Mouse (Mus musculus): ENCODE measurements around the gene Ntrk2. TPM values are rescaled to one million over a fixed set of nuclear protein-coding genes. Genes with fewer than 3 reads are reported as not detected.

Ntrk2 gene
- polyA plus RNA-seq, 1 experiment from 2014 or later = 1.3 TPM

GRCm38 (mm10) chr13:58934576-58935110 is 128.3 kb downstream of the Ntrk2 start:
- WGBS = 79% methylated on average over 3 of the region's 3 CpGs
- Histone ChIP-seq H3K4me2 (no peak overlapping the region), H3K4me1 (ENCODE audit: insufficient read depth) (no peaks in the 10 kb centered on the region), H3K9me3 (ENCODE audit: low read depth, low read length) (no peaks in the 10 kb centered on the region), H3K27me3 (ENCODE audit: insufficient read depth, low read length) (no peaks in the 10 kb centered on the region), H3K27ac (ENCODE audit: low read depth) (no peak overlapping the region), H3K36me3 (ENCODE audit: insufficient read depth) (no peaks in the 10 kb centered on the region), H3K9ac (no peak overlapping the region), H3K4me3 (ENCODE audit: low read depth, low read length) (no peak overlapping the region)
- no peak for DNase-seq
- TF ChIP-seq CTCF (IDR thresholded peaks at IDR 0.05; ENCODE audit: low read depth) = no peak
- ATAC-seq (ENCODE audit: insufficient read depth) = no peak

- Histone ChIP-seq H3K4me3 (ENCODE audit: low read depth, low read length) (no peak overlapping the region), H3K27me3 (ENCODE audit: insufficient read depth, low read length) (no peaks in the 10 kb centered on the region), H3K4me2 (no peak overlapping the region), H3K9ac (no peak overlapping the region), H3K36me3 (ENCODE audit: insufficient read depth) (no peaks in the 10 kb centered on the region), H3K9me3 (ENCODE audit: low read depth, low read length) (no peaks in the 10 kb centered on the region), H3K27ac (ENCODE audit: low read depth) (no peak overlapping the region), H3K4me1 (ENCODE audit: insufficient read depth) (no peaks in the 10 kb centered on the region)
- ATAC-seq (ENCODE audit: insufficient read depth) (no peak; the same call in 1 of the 2 replicates), DNase-seq (peak; percentile 32)
- no peak for TF ChIP-seq CTCF (IDR thresholded peaks at IDR 0.05; ENCODE audit: low read depth)
- 8% methylated on average over 8 of the region's 8 CpGs for WGBS
These were observed 129.7 kb downstream of the Ntrk2 start for GRCm38 (mm10) chr13:58935956-58936495.

GRCm38 (mm10) chr13:58937884-58938283 is 131.5 kb downstream of the Ntrk2 start:
- no peak for DNase-seq
- Histone ChIP-seq H3K27me3 (ENCODE audit: insufficient read depth, low read length) (no peaks in the 10 kb centered on the region), H3K4me2 (no peak overlapping the region), H3K9ac (no peak overlapping the region), H3K36me3 (ENCODE audit: insufficient read depth) (no peaks in the 10 kb centered on the region), H3K9me3 (ENCODE audit: low read depth, low read length) (no peaks in the 10 kb centered on the region), H3K4me3 (ENCODE audit: low read depth, low read length) (no peak overlapping the region), H3K4me1 (ENCODE audit: insufficient read depth) (no peaks in the 10 kb centered on the region), H3K27ac (ENCODE audit: low read depth) (no peak overlapping the region)
- no peak for TF ChIP-seq CTCF (IDR thresholded peaks at IDR 0.05; ENCODE audit: low read depth)
- 91% methylated on average over 12 of the region's 12 CpGs for WGBS
- ATAC-seq (ENCODE audit: insufficient read depth) = no peak

GRCm38 (mm10) chr13:58938464-58938863 is 132.1 kb downstream of the Ntrk2 start:
- Histone ChIP-seq H3K9me3 (ENCODE audit: low read depth, low read length) (no peaks in the 10 kb centered on the region), H3K4me1 (ENCODE audit: insufficient read depth) (no peaks in the 10 kb centered on the region), H3K36me3 (ENCODE audit: insufficient read depth) (no peaks in the 10 kb centered on the region), H3K9ac (no peak overlapping the region), H3K27ac (ENCODE audit: low read depth) (no peak overlapping the region), H3K27me3 (ENCODE audit: insufficient read depth, low read length) (no peaks in the 10 kb centered on the region), H3K4me2 (no peak overlapping the region), H3K4me3 (ENCODE audit: low read depth, low read length) (no peak overlapping the region)
- ATAC-seq (ENCODE audit: insufficient read depth) = no peak
- DNase-seq = peak; percentile 38
- no peak for TF ChIP-seq CTCF (IDR thresholded peaks at IDR 0.05; ENCODE audit: low read depth)
- WGBS = 52% methylated on average over 4 of the region's 4 CpGs

GRCm38 (mm10) chr13:58940208-58940607 is 133.8 kb downstream of the Ntrk2 start:
- no peak overlapping the region for H3K9ac ChIP-seq
- WGBS = 72% methylated on average over 6 of the region's 6 CpGs
- ATAC-seq (ENCODE audit: insufficient read depth) = no peak
- no peak overlapping the region for H3K4me2 ChIP-seq
- no peaks in the 10 kb centered on the region for H3K4me1 ChIP-seq (ENCODE audit: insufficient read depth)
- no peak for TF ChIP-seq CTCF (IDR thresholded peaks at IDR 0.05; ENCODE audit: low read depth)
- peak; percentile 13 for DNase-seq
- H3K4me3 ChIP-seq (ENCODE audit: low read depth, low read length) = no peak overlapping the region
- no peaks in the 10 kb centered on the region for H3K9me3 ChIP-seq (ENCODE audit: low read depth, low read length)
- no peaks in the 10 kb centered on the region for H3K27me3 ChIP-seq (ENCODE audit: insufficient read depth, low read length)
- H3K36me3 ChIP-seq (ENCODE audit: insufficient read depth) = no peaks in the 10 kb centered on the region
- no peak overlapping the region for H3K27ac ChIP-seq (ENCODE audit: low read depth)

GRCm38 (mm10) chr13:58940798-58941197 is 134.4 kb downstream of the Ntrk2 start:
- Histone ChIP-seq H3K27me3 (ENCODE audit: insufficient read depth, low read length) (no peaks in the 10 kb centered on the region), H3K27ac (ENCODE audit: low read depth) (no peak overlapping the region), H3K4me2 (no peak overlapping the region), H3K36me3 (ENCODE audit: insufficient read depth) (no peaks in the 10 kb centered on the region), H3K9ac (no peak overlapping the region), H3K9me3 (ENCODE audit: low read depth, low read length) (no peaks in the 10 kb centered on the region), H3K4me3 (ENCODE audit: low read depth, low read length) (no peak overlapping the region), H3K4me1 (ENCODE audit: insufficient read depth) (no peaks in the 10 kb centered on the region)
- ATAC-seq (ENCODE audit: insufficient read depth) (no peak), DNase-seq (no peak)
- 49% methylated on average over 7 of the region's 7 CpGs for WGBS
- no peak for TF ChIP-seq CTCF (IDR thresholded peaks at IDR 0.05; ENCODE audit: low read depth)

GRCm38 (mm10) chr13:58945781-58946180 is 139.4 kb downstream of the Ntrk2 start:
- H3K27ac ChIP-seq (ENCODE audit: low read depth) = no peak overlapping the region
- H3K36me3 ChIP-seq (ENCODE audit: insufficient read depth) = no peaks in the 10 kb centered on the region
- H3K4me1 ChIP-seq (ENCODE audit: insufficient read depth) = no peaks in the 10 kb centered on the region
- H3K9me3 ChIP-seq (ENCODE audit: low read depth, low read length) = no peaks in the 10 kb centered on the region
- DNase-seq (no peak), ATAC-seq (ENCODE audit: insufficient read depth) (no peak)
- no peaks in the 10 kb centered on the region for H3K27me3 ChIP-seq (ENCODE audit: insufficient read depth, low read length)
- H3K4me3 ChIP-seq (ENCODE audit: low read depth, low read length) = no peak overlapping the region
- no peak overlapping the region for H3K4me2 ChIP-seq
- WGBS = 64% methylated on average over 6 of the region's 6 CpGs
- H3K9ac ChIP-seq = no peak overlapping the region
- TF ChIP-seq CTCF (IDR thresholded peaks at IDR 0.05; ENCODE audit: low read depth) = no peak
